Mouse (Mus musculus): ENCODE measurements around the gene Apob.
"Not testable (repeated sequence)": the region's sequence is repeated elsewhere in the genome, so short reads cannot be mapped to it uniquely, and the experiment has no call there.

Gene Apob

GRCm38 (mm10) chr12:7977466-7978189 is at the start of gene Apob:
TSS of gene Apob (plus strand) at chr12:7977648.
- DNase-seq, result no peak

GRCm38 (mm10) chr12:7932405-7932920 is 45.0 kb upstream of the Apob start:
- DNase-seq, result no peak

GRCm38 (mm10) chr12:7950098-7950745 is 27.2 kb upstream of the Apob start:
- DNase-seq, result no peak

GRCm38 (mm10) chr12:7958851-7959250 is 18.6 kb upstream of the Apob start:
- no peak for DNase-seq

GRCm38 (mm10) chr12:7959310-7959918 is 18.0 kb upstream of the Apob start:
- DNase-seq, result no peak

GRCm38 (mm10) chr12:7962314-7962927 is 15.0 kb upstream of the Apob start:
- no peak for DNase-seq

- DNase-seq, result no peak
Measured at GRCm38 (mm10) chr12:7967221-7967620, 10.2 kb upstream of the Apob start.

GRCm38 (mm10) chr12:7970301-7970700 is 7.1 kb upstream of the Apob start:
- no peak for DNase-seq

GRCm38 (mm10) chr12:7970817-7971216 is 6.6 kb upstream of the Apob start:
- no peak for DNase-seq

- no peak for DNase-seq
Measured at GRCm38 (mm10) chr12:7971736-7972135, 5.7 kb upstream of the Apob start.

- DNase-seq, result no peak
Measured at GRCm38 (mm10) chr12:7973773-7974322, 3.6 kb upstream of the Apob start.

- DNase-seq, result peak; percentile 53 to 63
Measured at GRCm38 (mm10) chr12:7978190-7978884, 889 bp downstream of the Apob start.

GRCm38 (mm10) chr12:7984411-7984810 is 7.0 kb downstream of the Apob start:
- DNase-seq, result no peak

GRCm38 (mm10) chr12:7990804-7991203 is 13.4 kb downstream of the Apob start:
- DNase-seq, result peak; percentile 44 to 58

GRCm38 (mm10) chr12:7991570-7991969 is 14.1 kb downstream of the Apob start:
- DNase-seq, result no peak

- no peak for DNase-seq
Measured at GRCm38 (mm10) chr12:8020931-8021330, 43.5 kb downstream of the Apob start.

GRCm38 (mm10) chr12:8029520-8029919 is 52.1 kb downstream of the Apob start:
- DNase-seq, result no peak

- no peak for DNase-seq
Measured at GRCm38 (mm10) chr12:8030057-8030456, 52.6 kb downstream of the Apob start.

- DNase-seq, result not testable (repeated sequence)
Measured at GRCm38 (mm10) chr12:8031169-8031568, 53.7 kb downstream of the Apob start.

- no peak for DNase-seq
Measured at GRCm38 (mm10) chr12:8031595-8032358, 54.3 kb downstream of the Apob start.

GRCm38 (mm10) chr12:8032359-8032755 is 54.9 kb downstream of the Apob start:
- DNase-seq, result no peak
